Mouse (Mus musculus) kidney, adult 9 months (tissue): Measurements from ENCODE around the gene Mrgprh.

Experiments
- DNase-seq: peaks from one replicate; pipeline ENCODE4 v3.0.0; 2022

Mrgprh gene

DNA sequence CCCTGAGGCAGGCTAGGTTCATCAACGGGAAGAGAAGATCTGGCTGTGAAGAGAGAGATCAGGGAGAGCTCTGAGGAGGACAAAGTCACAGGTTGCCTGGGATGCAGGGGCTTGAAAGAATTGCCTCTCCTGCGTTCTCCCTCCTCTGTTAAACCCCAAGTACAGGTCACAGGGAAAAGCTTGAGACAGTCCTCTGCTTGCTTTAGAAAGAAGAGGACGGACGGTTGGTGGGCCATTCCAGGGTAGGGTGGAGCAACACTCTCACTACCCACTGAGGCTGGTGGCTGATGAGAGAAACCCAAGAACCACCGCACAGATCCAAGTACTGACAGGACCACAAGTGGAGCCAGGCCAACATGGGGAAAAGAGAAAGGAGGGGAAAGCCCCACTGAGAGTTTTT lies at the start of gene Mrgprh:
Mrgprh (plus strand) TSS at position 301 of the 400 bp plus-strand sequence.
- DNase-seq = no peak

GRCm38 (mm10) chr17:12830351-12830750 lies 45.5 kb upstream of the Mrgprh start:
- DNase-seq = no peak

- DNase-seq = no peak
Observed at GRCm38 (mm10) chr17:12832231-12832630, 43.6 kb upstream of the Mrgprh start.

DNA sequence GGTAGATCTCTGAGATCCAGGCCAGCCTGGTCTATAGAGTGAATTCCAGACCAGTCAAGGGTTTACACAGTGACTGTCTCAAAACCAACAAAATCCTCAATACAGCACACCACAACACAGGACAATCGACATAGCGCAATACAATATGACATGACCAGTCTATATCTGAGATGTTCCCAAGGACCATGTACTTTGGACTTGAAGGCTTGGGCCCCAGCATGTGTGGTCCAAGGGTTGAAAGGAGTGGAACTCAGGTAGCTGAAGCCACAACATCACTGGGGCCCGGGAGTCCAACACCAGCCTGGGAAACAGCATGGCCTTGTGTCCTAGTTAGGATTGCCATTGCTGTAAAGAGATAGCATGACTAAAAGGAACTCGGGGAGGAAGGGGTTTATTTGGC lies 43.2 kb upstream of the Mrgprh start:
- DNase-seq = peak; percentile 54

DNA sequence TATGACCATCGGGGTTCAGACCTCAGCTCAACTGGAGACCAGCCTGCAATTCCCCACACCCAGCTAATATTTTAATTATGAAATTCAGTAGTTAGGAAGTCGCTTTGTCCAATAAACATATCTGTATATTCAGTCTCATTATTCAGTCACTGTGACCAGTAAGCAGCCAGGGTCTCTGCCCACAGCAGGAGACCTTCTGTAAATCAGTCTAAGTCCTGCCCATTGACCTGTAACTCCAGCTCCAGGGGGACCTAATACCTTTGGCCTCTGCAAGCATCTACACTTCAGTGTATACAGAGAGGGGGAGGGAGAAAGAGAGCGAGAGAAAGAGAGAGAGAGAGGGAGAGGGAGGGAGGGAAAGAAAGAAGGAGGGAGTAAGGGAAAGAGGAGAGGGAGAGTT lies 41.5 kb upstream of the Mrgprh start:
- peak; percentile 83 for DNase-seq

- DNase-seq = no peak
Observed at GRCm38 (mm10) chr17:12834826-12835225, 41.0 kb upstream of the Mrgprh start.

DNA sequence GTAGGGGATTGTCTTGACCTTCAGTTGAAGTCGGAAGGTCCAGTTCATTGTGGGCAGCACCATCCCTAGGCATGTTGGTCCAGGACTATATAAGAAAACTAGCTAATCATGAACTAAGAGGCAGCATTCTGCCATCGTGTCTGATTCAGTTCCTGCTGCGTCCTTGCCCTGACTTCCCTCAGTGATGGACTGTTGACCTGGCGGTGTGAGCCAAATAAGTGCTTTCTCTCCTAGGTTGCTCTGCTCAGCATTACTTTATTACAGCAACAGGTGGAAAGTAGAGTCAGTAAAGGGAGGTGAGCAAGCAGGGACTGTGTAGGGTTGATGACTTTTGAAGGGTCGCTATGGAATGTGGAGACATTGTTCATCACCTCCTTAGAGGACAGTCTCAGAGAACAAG lies 40.1 kb upstream of the Mrgprh start:
- DNase-seq = peak; percentile 73

DNA sequence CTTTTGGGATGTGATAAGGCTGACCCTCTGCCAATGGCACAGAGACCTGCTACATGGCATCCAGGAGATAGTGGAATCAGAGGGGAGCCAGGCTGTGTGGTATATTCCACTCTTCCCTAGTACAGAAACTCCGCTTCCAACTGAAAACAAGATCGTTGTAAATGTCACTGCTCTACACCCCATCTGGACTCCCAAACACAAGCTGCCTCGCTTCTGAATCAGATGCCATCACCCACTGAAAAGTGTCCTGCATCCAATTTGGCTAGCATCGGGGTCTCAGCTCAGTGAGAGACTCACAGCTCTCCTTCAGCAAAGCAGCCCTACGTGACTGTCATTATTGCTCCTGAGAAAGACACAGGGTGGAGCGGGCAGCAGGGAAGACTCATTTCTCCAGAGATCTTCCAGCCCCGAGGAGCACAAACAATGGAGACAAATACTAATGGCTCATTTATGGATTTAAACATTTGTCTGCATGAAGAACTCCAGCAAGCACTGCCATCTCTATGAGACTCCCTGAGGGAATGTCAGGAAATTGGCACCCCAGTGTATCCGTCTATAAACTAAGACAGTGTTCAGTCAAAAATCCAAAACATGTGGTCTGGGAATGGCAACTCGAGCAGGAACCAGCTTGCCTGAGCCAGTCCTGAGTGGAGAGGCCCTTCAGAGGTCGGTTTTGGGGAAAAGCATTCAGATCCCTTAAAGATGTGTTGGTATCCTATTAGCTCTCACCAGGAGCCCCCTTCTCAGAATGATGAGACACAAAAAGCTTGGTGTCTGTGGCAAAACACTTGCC lies 36.2 kb upstream of the Mrgprh start:
- DNase-seq = no peak

- DNase-seq = no peak
Observed at GRCm38 (mm10) chr17:12843826-12844225, 32.0 kb upstream of the Mrgprh start.

- no peak for DNase-seq
Observed at GRCm38 (mm10) chr17:12844540-12844939, 31.3 kb upstream of the Mrgprh start.

- peak; percentile 30 for DNase-seq
Observed at GRCm38 (mm10) chr17:12845862-12846261, 30.0 kb upstream of the Mrgprh start.

DNA sequence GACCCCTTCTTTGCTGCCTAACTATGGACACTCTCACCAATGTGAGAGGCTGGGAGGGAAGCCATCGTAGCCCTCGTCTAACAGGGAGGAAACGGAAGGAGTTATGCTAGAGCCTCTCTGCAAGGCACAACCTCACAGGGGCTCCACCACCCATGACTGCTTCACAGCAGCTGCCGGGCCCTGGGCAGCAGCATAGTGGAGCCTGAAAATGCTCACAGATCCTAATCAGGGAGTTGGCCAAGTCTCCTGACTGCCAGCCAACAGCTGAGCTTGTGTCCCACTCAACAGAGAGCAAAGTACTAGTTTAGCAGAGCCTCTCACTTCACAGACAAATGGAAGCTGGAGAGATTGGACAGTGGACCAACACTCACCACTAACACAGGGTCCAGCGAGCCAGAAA lies 29.4 kb upstream of the Mrgprh start:
- peak; percentile 79 for DNase-seq

- DNase-seq = no peak
Observed at GRCm38 (mm10) chr17:12847736-12848135, 28.1 kb upstream of the Mrgprh start.

- DNase-seq = no peak
Observed at GRCm38 (mm10) chr17:12849778-12850382, 26.0 kb upstream of the Mrgprh start.

- no peak for DNase-seq
Observed at GRCm38 (mm10) chr17:12851689-12852088, 24.1 kb upstream of the Mrgprh start.

- no peak for DNase-seq
Observed at GRCm38 (mm10) chr17:12853821-12854220, 22.0 kb upstream of the Mrgprh start.

DNA sequence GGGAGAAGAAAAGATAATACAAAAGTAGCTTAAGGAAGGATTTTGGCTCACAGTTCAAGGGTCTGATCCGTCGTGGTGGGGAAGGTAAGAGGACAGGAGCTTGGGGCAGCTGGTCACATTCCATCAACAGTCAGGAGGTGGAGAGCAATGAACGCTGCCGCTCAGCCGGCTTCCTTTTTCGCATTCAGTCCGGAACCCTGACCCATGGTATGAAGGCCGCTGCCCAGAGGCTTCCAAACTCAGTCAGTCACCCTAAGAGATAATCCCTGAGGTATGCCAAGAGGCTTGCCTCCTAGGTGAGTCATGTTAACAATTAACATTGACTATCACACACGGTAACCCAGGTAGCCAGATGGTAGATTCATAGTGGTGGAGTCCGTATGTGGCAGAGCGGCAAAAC lies 21.4 kb upstream of the Mrgprh start:
- DNase-seq = peak; percentile 65

DNA sequence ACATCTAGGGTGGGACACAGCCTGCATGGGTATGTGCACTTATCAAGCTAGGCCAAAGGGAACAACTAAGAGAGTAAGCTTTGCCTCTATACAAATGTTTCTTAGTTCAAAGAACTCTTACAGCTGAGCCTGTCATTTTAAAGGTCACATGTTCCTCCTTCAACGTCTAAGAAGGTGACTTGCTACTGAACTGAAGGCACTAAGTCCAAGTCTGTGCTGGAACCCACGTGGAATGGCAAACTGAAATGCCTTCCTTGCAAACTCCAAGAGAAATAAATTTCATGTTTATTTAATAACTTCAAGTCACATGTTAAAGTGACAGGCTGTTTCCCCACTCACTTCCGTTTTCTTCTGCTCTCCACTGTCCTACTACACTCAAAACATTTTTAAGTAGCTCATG lies 18.4 kb upstream of the Mrgprh start:
- DNase-seq = peak; percentile 43

DNA sequence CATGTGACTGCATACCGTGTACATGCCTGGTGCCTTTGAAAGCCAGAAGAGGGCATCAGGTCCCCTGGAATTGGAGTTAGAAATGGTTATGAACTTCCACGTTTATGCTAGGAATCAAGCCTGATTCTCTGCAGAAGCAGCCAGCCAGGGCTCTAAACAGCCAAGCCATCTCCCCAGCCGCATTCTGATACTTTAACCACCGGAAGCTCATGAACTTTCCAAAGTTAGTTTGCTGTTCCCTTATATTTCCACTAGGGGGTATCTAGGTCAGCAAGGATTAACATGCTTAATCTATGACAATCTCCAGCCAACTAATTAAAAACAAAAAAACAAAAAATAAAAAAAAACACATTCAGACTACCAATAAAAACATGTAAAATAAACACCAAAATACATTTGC lies 17.8 kb upstream of the Mrgprh start:
- DNase-seq = peak; percentile 56

DNA sequence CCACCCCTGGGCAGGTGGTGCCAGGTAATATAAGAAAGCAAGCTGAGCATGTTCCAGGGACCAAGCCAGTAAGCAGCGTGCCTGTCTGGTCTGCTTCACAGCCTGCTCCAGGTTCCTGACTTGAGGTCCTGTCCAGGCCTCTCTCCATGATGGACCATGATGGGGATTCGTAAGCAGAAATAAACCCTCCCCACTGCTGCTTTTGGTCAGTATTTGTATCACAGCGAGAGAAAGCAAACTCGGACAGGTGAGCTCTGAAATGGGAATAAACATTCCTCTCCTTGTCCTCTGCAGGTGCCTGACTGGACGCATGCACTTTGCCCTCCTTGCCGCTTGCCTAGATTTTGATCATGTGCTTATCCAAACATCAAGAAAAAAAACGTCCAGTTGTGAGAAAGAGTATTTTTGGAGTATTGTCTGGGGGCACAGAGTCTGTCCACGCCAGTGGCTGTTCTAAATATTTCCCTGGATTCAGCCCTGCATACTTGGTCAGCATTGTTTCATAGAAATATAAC lies 16.8 kb upstream of the Mrgprh start:
- DNase-seq = peak; percentile 72

GRCm38 (mm10) chr17:12864111-12864510 lies 11.7 kb upstream of the Mrgprh start:
- no peak for DNase-seq

GRCm38 (mm10) chr17:12865407-12865806 lies 10.4 kb upstream of the Mrgprh start:
- DNase-seq = no peak

GRCm38 (mm10) chr17:12866853-12867252 lies 9.0 kb upstream of the Mrgprh start:
- no peak for DNase-seq

- no peak for DNase-seq
Observed at GRCm38 (mm10) chr17:12868043-12868442, 7.8 kb upstream of the Mrgprh start, which contains the start of gene Mas1. TSS of gene Mas1 (minus strand) at chr17:12868143.
